Mouse (Mus musculus) brown adipose tissue, adult 24 weeks (tissue): Measurements from ENCODE around the gene Vmn1r19. TPM values are rescaled to one million over a fixed set of nuclear protein-coding genes. Genes with fewer than 3 reads are reported as not detected.
"Not testable (repeated sequence)": the region's sequence is repeated elsewhere in the genome, so short reads cannot be mapped to it uniquely, and the experiment has no call there.

ENCODE experiments used
- H3K27ac ChIP-seq: fragments of 200-500 bp; replicated peaks from 2 replicates; pipeline ENCODE4 v1.5.1; 2012; ENCODE audit warnings: low read depth, mild to moderate bottlenecking, low read length
- H3K4me1 ChIP-seq: fragments of 200-500 bp; 2 replicates; pipeline ENCODE4 v1.6.1; 2012; ENCODE audit warnings: low read length, mixed read lengths; ENCODE audit not compliant: control insufficient read depth, insufficient read depth, insufficient read length
- H3K4me3 ChIP-seq: fragments of 200-500 bp; 2 replicates; pipeline ENCODE4 v1.5.1; 2012; ENCODE audit warnings: low read depth, mild to moderate bottlenecking, low read length, moderate library complexity; ENCODE audit not compliant: insufficient read depth
- polyA plus RNA-seq: library from polyadenylated mRNA; stranded (reverse); fragments of >200 nt; gene quantifications from 2 replicates; pipeline ENCODE4 v1.2.4, GENCODE M21; 2012; ENCODE audit not compliant: missing spikeins, insufficient read depth, insufficient read length

Gene Vmn1r19
- not detected in 2 replicates for polyA plus RNA-seq

- not testable (repeated sequence) for H3K4me1 ChIP-seq, H3K4me3 ChIP-seq, H3K27ac ChIP-seq
Measured at GRCm38 (mm10) chr6:57403480-57403879, at the start of gene Vmn1r19. Gene Vmn1r19 (plus strand): TSS chr6:57403780.

- no peak overlapping the region for H3K27ac ChIP-seq
- H3K4me3 ChIP-seq: no peak overlapping the region
- no peaks in the 10 kb centered on the region for H3K4me1 ChIP-seq
Measured at GRCm38 (mm10) chr6:57356864-57357263, 46.7 kb upstream of the Vmn1r19 start.

- H3K4me3 ChIP-seq: no peak within 1 kb of the TSS
- no peaks in the 10 kb centered on the region for H3K4me1 ChIP-seq
- no peak within 1 kb of the TSS for H3K27ac ChIP-seq
Measured at GRCm38 (mm10) chr6:57363627-57364026, 40.0 kb upstream of the Vmn1r19 start, which contains the start of gene Vmn1r17. Gene Vmn1r17 (minus strand): TSS chr6:57363727.

GRCm38 (mm10) chr6:57365866-57366265, 37.7 kb upstream of the Vmn1r19 start:
- not testable (repeated sequence) for H3K4me3 ChIP-seq, H3K27ac ChIP-seq, H3K4me1 ChIP-seq

GRCm38 (mm10) chr6:57367496-57367895, 36.1 kb upstream of the Vmn1r19 start:
- Histone ChIP-seq H3K27ac (no peak overlapping the region), H3K4me1 (no peaks in the 10 kb centered on the region), H3K4me3 (no peak overlapping the region)

GRCm38 (mm10) chr6:57395683-57396082, 7.9 kb upstream of the Vmn1r19 start, which contains the start of gene Vmn1r18:
Gene Vmn1r18 (minus strand): TSS chr6:57395783.
- Histone ChIP-seq H3K4me1 (no peaks in the 10 kb centered on the region), H3K4me3 (no peak within 1 kb of the TSS), H3K27ac (no peak within 1 kb of the TSS)

- Histone ChIP-seq H3K4me3 (no peak within 1 kb of the TSS), H3K4me1 (no peaks in the 10 kb centered on the region), H3K27ac (no peak within 1 kb of the TSS)
Measured at GRCm38 (mm10) chr6:57428630-57429029, 25.1 kb downstream of the Vmn1r19 start, which contains the start of gene Vmn1r20. Gene Vmn1r20 (plus strand): TSS chr6:57428930.

- Histone ChIP-seq H3K27ac (no peak overlapping the region), H3K4me3 (no peak overlapping the region), H3K4me1 (no peaks in the 10 kb centered on the region)
Measured at GRCm38 (mm10) chr6:57431196-57431595, 27.6 kb downstream of the Vmn1r19 start.

Other genes with a start within 250 kb of the Vmn1r19 start
- gene Vmn1r12, start 246.9 kb upstream of the Vmn1r19 start, polyA plus RNA-seq: not detected in 2 replicates
- 0.20 TPM in 1 of 2 replicates, not detected in the other for gene Vmn1r13, start 200.5 kb upstream of the Vmn1r19 start, polyA plus RNA-seq
- not detected in 2 replicates for gene Vmn1r14, start 172.1 kb upstream of the Vmn1r19 start, polyA plus RNA-seq
- gene Vmn1r15, start 145.8 kb upstream of the Vmn1r19 start, polyA plus RNA-seq: not detected in 2 replicates
- not detected in 2 replicates for gene Vmn1r16, start 74.3 kb upstream of the Vmn1r19 start, polyA plus RNA-seq
- gene Vmn1r17, start 40.1 kb upstream of the Vmn1r19 start, polyA plus RNA-seq: not detected in 2 replicates
- not detected in 2 replicates for gene Vmn1r18, start 8.0 kb upstream of the Vmn1r19 start, polyA plus RNA-seq
- gene Vmn1r20, start 25.1 kb downstream of the Vmn1r19 start, polyA plus RNA-seq: not detected in 2 replicates
- 9.2 and 17.2 TPM in 2 replicates for gene Ppm1k, start 131.7 kb downstream of the Vmn1r19 start, polyA plus RNA-seq
- 2.5 and 3.1 TPM in 2 replicates for gene Herc6, start 177.2 kb downstream of the Vmn1r19 start, polyA plus RNA-seq